Mouse (Mus musculus): Measurements from ENCODE around the gene Dgkz. TPM values are rescaled to one million over a fixed set of nuclear protein-coding genes. Genes with fewer than 3 reads are reported as not detected.

Dgkz gene
- polyA plus RNA-seq, 1 experiment from 2014 or later: 57.5 TPM

GRCm38 (mm10) chr2:91965417-91965816 is 10.2 kb downstream of the Dgkz start:
- Histone ChIP-seq H3K27ac (ENCODE audit: low read depth, low read length) (peak overlapping the region; percentile 49), H3K9me3 (ENCODE audit: control insufficient read depth, low read length) (no peaks in the 10 kb centered on the region), H3K4me3 (ENCODE audit: low read length) (peak overlapping the region; percentile 24; the same call in 1 of the 2 replicates), H3K9ac (ENCODE audit: low read depth, low read length) (peak overlapping the region; percentile 43), H3K27me3 (ENCODE audit: control insufficient read depth, insufficient read depth, low read length) (no peaks in the 10 kb centered on the region; the same call in 1 of the 2 replicates), H3K4me1 (ENCODE audit: control insufficient read depth, insufficient read depth, low read length) (peaks cover 20% of the 10 kb centered on the region), H3K36me3 (ENCODE audit: control insufficient read depth, insufficient read depth, low read length) (no peaks in the 10 kb centered on the region; the same call in 1 of the 2 replicates), H3K4me2 (replicated peaks; ENCODE audit: low read depth, low read length) (peak overlapping the region; percentile 35)
- no peak for ATAC-seq (ENCODE audit: low FRiP score, low TSS enrichment)
- 11% methylated on average over 20 of the region's 20 CpGs for WGBS

- 80% methylated on average over 3 of the region's 3 CpGs for WGBS
- ATAC-seq (ENCODE audit: low FRiP score, low TSS enrichment): no peak
- Histone ChIP-seq H3K4me3 (ENCODE audit: low read length) (peak overlapping the region; percentile 90; the same call in 1 of the 2 replicates), H3K27me3 (ENCODE audit: control insufficient read depth, insufficient read depth, low read length) (no peaks in the 10 kb centered on the region; the same call in 1 of the 2 replicates), H3K9ac (ENCODE audit: low read depth, low read length) (peak overlapping the region; percentile 43; the same call in 1 of the 2 replicates), H3K9me3 (ENCODE audit: control insufficient read depth, low read length) (no peaks in the 10 kb centered on the region), H3K27ac (ENCODE audit: low read depth, low read length) (peak overlapping the region; percentile 49; the same call in 1 of the 2 replicates), H3K4me2 (replicated peaks; ENCODE audit: low read depth, low read length) (peak overlapping the region; percentile 35), H3K4me1 (ENCODE audit: control insufficient read depth, insufficient read depth, low read length) (peaks cover 20% of the 10 kb centered on the region), H3K36me3 (ENCODE audit: control insufficient read depth, insufficient read depth, low read length) (no peaks in the 10 kb centered on the region; the same call in 1 of the 2 replicates)
Measured at GRCm38 (mm10) chr2:91964610-91965204, 11.0 kb downstream of the Dgkz start.

- peaks cover 20% of the 10 kb centered on the region for H3K4me1 ChIP-seq (ENCODE audit: control insufficient read depth, insufficient read depth, low read length)
- no peaks in the 10 kb centered on the region; the same call in 1 of the 2 replicates for H3K27me3 ChIP-seq (ENCODE audit: control insufficient read depth, insufficient read depth, low read length)
- under 1% methylated on average over 51 of the region's 57 CpGs for WGBS
- H3K36me3 ChIP-seq (ENCODE audit: control insufficient read depth, insufficient read depth, low read length): no peaks in the 10 kb centered on the region; the same call in 1 of the 2 replicates
- H3K9ac ChIP-seq (ENCODE audit: low read depth, low read length): peak overlapping the region; percentile 92
- ATAC-seq (ENCODE audit: low FRiP score, low TSS enrichment): peak; percentile 94
- H3K4me2 ChIP-seq (replicated peaks; ENCODE audit: low read depth, low read length): peak overlapping the region; percentile 85
- H3K9me3 ChIP-seq (ENCODE audit: control insufficient read depth, low read length): no peaks in the 10 kb centered on the region
- peak overlapping the region; percentile 90 for H3K4me3 ChIP-seq (ENCODE audit: low read length)
- H3K27ac ChIP-seq (ENCODE audit: low read depth, low read length): peak overlapping the region; percentile 57; the same call in 1 of the 2 replicates
Measured at GRCm38 (mm10) chr2:91963443-91963932, 12.2 kb downstream of the Dgkz start.

- H3K27ac ChIP-seq (ENCODE audit: low read depth, low read length): peak overlapping the region; percentile 57; the same call in 1 of the 2 replicates
- peak overlapping the region; percentile 85 for H3K4me2 ChIP-seq (replicated peaks; ENCODE audit: low read depth, low read length)
- peak overlapping the region; percentile 90 for H3K4me3 ChIP-seq (ENCODE audit: low read length)
- peak overlapping the region; percentile 92 for H3K9ac ChIP-seq (ENCODE audit: low read depth, low read length)
- ATAC-seq (ENCODE audit: low FRiP score, low TSS enrichment): no peak
- no peaks in the 10 kb centered on the region; the same call in 1 of the 2 replicates for H3K36me3 ChIP-seq (ENCODE audit: control insufficient read depth, insufficient read depth, low read length)
- peaks cover 20% of the 10 kb centered on the region for H3K4me1 ChIP-seq (ENCODE audit: control insufficient read depth, insufficient read depth, low read length)
- H3K9me3 ChIP-seq (ENCODE audit: control insufficient read depth, low read length): no peaks in the 10 kb centered on the region
- under 1% methylated on average over 29 of the region's 39 CpGs for WGBS
- H3K27me3 ChIP-seq (ENCODE audit: control insufficient read depth, insufficient read depth, low read length): no peaks in the 10 kb centered on the region; the same call in 1 of the 2 replicates
Measured at GRCm38 (mm10) chr2:91962864-91963401, 12.7 kb downstream of the Dgkz start.

- Histone ChIP-seq H3K4me1 (ENCODE audit: control insufficient read depth, insufficient read depth, low read length) (peaks cover 25% of the 10 kb centered on the region), H3K9me3 (ENCODE audit: control insufficient read depth, low read length) (no peaks in the 10 kb centered on the region), H3K9ac (ENCODE audit: low read depth, low read length) (peak overlapping the region; percentile 92; the same call in 1 of the 2 replicates), H3K4me3 (ENCODE audit: low read length) (peak overlapping the region; percentile 90), H3K27ac (ENCODE audit: low read depth, low read length) (no peak overlapping the region), H3K27me3 (ENCODE audit: control insufficient read depth, insufficient read depth, low read length) (no peaks in the 10 kb centered on the region; the same call in 1 of the 2 replicates), H3K36me3 (ENCODE audit: control insufficient read depth, insufficient read depth, low read length) (no peaks in the 10 kb centered on the region; the same call in 1 of the 2 replicates), H3K4me2 (replicated peaks; ENCODE audit: low read depth, low read length) (peak overlapping the region; percentile 85)
- 52% methylated on average over 4 of the region's 4 CpGs for WGBS
- ATAC-seq (ENCODE audit: low FRiP score, low TSS enrichment): no peak
Measured at GRCm38 (mm10) chr2:91961901-91962761, 13.5 kb downstream of the Dgkz start.

GRCm38 (mm10) chr2:91960459-91960858 is 15.2 kb downstream of the Dgkz start:
- H3K36me3 ChIP-seq (ENCODE audit: control insufficient read depth, insufficient read depth, low read length): no peaks in the 10 kb centered on the region; the same call in 1 of the 2 replicates
- 93% methylated on average over 5 of the region's 5 CpGs for WGBS
- H3K27ac ChIP-seq (ENCODE audit: low read depth, low read length): no peak overlapping the region
- no peak overlapping the region for H3K4me3 ChIP-seq (ENCODE audit: low read length)
- H3K9ac ChIP-seq (ENCODE audit: low read depth, low read length): no peak overlapping the region
- H3K4me2 ChIP-seq (replicated peaks; ENCODE audit: low read depth, low read length): no peak overlapping the region
- peaks cover 24% of the 10 kb centered on the region for H3K4me1 ChIP-seq (ENCODE audit: control insufficient read depth, insufficient read depth, low read length)
- H3K27me3 ChIP-seq (ENCODE audit: control insufficient read depth, insufficient read depth, low read length): no peaks in the 10 kb centered on the region
- ATAC-seq (ENCODE audit: low FRiP score, low TSS enrichment): no peak
- no peaks in the 10 kb centered on the region for H3K9me3 ChIP-seq (ENCODE audit: control insufficient read depth, low read length)

GRCm38 (mm10) chr2:91959544-91960410 is 15.9 kb downstream of the Dgkz start:
- ATAC-seq (ENCODE audit: low FRiP score, low TSS enrichment): no peak
- H3K9me3 ChIP-seq (ENCODE audit: control insufficient read depth, low read length): no peaks in the 10 kb centered on the region
- no peak overlapping the region for H3K27ac ChIP-seq (ENCODE audit: low read depth, low read length)
- 81% methylated on average over 11 of the region's 11 CpGs for WGBS
- no peak overlapping the region for H3K9ac ChIP-seq (ENCODE audit: low read depth, low read length)
- H3K4me1 ChIP-seq (ENCODE audit: control insufficient read depth, insufficient read depth, low read length): peaks cover 23% of the 10 kb centered on the region; the same call in 1 of the 2 replicates
- H3K36me3 ChIP-seq (ENCODE audit: control insufficient read depth, insufficient read depth, low read length): no peaks in the 10 kb centered on the region; the same call in 1 of the 2 replicates
- H3K4me2 ChIP-seq (replicated peaks; ENCODE audit: low read depth, low read length): no peak overlapping the region
- no peaks in the 10 kb centered on the region for H3K27me3 ChIP-seq (ENCODE audit: control insufficient read depth, insufficient read depth, low read length)
- H3K4me3 ChIP-seq (ENCODE audit: low read length): no peak overlapping the region

All from kidney, embryonic 14.5 days (tissue).